Mouse (Mus musculus) stomach, embryonic 14.5 days (tissue): Measurements from ENCODE around the gene Olfr507. TPM values are rescaled to one million over a fixed set of nuclear protein-coding genes. Genes with fewer than 3 reads are reported as not detected.
"Not testable (repeated sequence)": the region's sequence is repeated elsewhere in the genome, so short reads cannot be mapped to it uniquely, and the experiment has no call there.

Source experiments
- ATAC-seq: fragments of 200-750 bp; cut with Nextera tagmentation; 2 replicates; pipeline ENCODE4 v1.8.0; 2017; ENCODE audit warnings: low read depth, moderate TSS enrichment; ENCODE audit not compliant: insufficient number of reproducible peaks, insufficient read depth, low FRiP score
- H3K27ac ChIP-seq: fragments of 300-500 bp; sonication (generic); 2 replicates; pipeline ENCODE4 v1.5.1; 2014; ENCODE audit warnings: mild to moderate bottlenecking, low read length, moderate library complexity, mixed read lengths
- H3K27me3 ChIP-seq: fragments of 300-500 bp; sonication (generic); 2 replicates; pipeline ENCODE4 v1.6.1; 2014; ENCODE audit warnings: low read length, control low read depth, mixed read lengths; ENCODE audit not compliant: control insufficient read depth, insufficient read depth
- H3K36me3 ChIP-seq: fragments of 300-500 bp; sonication (generic); 2 replicates; pipeline ENCODE4 v1.6.1; 2014; ENCODE audit warnings: mild to moderate bottlenecking, control low read depth, low read length, moderate library complexity, mixed read lengths; ENCODE audit not compliant: control insufficient read depth, insufficient read depth
- H3K4me1 ChIP-seq: fragments of 300-500 bp; sonication (generic); 2 replicates; pipeline ENCODE4 v1.6.1; 2014; ENCODE audit warnings: low read length, control low read depth, mixed read lengths; ENCODE audit not compliant: control insufficient read depth, insufficient read depth
- H3K4me2 ChIP-seq: fragments of 300-500 bp; sonication (generic); replicated peaks from 2 replicates; pipeline ENCODE4 v1.6.1; 2014; ENCODE audit warnings: low read depth, low read length, control low read depth
- H3K4me3 ChIP-seq: fragments of 300-500 bp; sonication (generic); 2 replicates; pipeline ENCODE4 v1.5.1; 2014; ENCODE audit warnings: low read depth, low read length, control low read depth
- H3K9ac ChIP-seq: fragments of 300-500 bp; sonication (generic); replicated peaks from 2 replicates; pipeline ENCODE4 v1.6.1; 2014; ENCODE audit warnings: low read depth, mild to moderate bottlenecking, control low read depth, low read length, moderate library complexity, mixed read lengths
- H3K9me3 ChIP-seq: fragments of 300-500 bp; sonication (generic); 2 replicates; pipeline ENCODE4 v1.6.1; 2016; ENCODE audit warnings: low read depth, low read length, control low read depth; ENCODE audit not compliant: control insufficient read depth
- WGBS: fragments of 180-500 bp; shearing (Covaris S2); extraction: QIAGEN DNeasy Blood & Tissue Kit; methylation state at CpG from one replicate; pipeline ENCODE4 v1.1.7; 2014; 5-methylcytosine and 5-hydroxymethylcytosine counted together
- polyA plus RNA-seq: library from polyadenylated mRNA; unstranded; fragments of >200 nt; fragmentation: Nextera tagmentation; extraction: Ambion mirVana; gene quantifications from 2 replicates; pipeline ENCODE4 v1.2.1, GENCODE M21; 2014

The Olfr507 gene
- polyA plus RNA-seq: not detected in 2 replicates

DNA sequence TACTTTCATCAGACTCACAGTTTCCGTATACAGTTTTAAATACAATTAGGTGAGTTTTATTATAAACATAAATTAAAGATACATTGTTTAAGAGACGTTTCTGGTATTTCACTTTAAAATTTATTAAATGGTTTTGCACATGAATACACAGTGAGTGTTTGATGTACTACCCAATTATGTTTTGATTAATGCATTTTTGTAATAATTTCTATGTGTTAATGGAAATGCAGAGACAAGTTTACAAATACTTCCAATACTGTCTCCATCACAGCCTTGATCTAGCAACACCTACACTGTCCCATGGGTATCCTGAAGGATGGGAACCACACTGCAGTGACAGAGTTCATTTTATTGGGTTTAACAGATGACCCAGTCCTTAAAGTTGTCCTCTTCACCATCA is at the start of gene Olfr507:
Gene Olfr507, plus strand, starts transcription at position 301 of the 400 bp plus-strand sequence.
- Histone ChIP-seq H3K9ac (no peak within 1 kb of the TSS), H3K4me1 (no peaks in the 10 kb centered on the region), H3K27ac (no peak within 1 kb of the TSS), H3K36me3 (no peaks in the 10 kb centered on the region), H3K4me3 (no peak within 1 kb of the TSS), H3K9me3 (no peaks in the 10 kb centered on the region), H3K27me3 (no peaks in the 10 kb centered on the region), H3K4me2 (no peak within 1 kb of the TSS)
- 72% methylated on average over 2 of the region's 2 CpGs for WGBS
- no peak for ATAC-seq

DNA sequence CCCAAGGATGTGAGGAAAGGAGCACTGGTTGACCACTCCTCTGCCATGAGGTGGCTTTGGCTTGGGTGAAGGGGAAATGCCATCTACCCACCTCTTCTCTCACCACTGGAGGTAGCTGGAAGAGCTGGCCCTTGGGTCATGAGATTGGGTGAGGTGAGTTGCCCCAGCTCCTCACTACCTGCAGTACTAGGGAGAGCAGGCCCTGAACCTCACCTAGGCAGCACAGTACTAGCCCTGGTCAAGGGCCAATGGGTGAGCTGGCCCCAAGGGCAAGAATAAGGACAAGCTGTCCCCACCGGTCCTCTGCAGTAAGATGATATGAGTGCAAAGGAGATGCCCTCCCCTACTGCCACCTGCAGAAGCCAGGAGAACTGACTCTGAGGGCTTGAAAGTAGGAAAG is 31.8 kb upstream of the Olfr507 start:
- Histone ChIP-seq H3K4me3 (no peak overlapping the region), H3K9me3 (no peaks in the 10 kb centered on the region), H3K27ac (no peak overlapping the region), H3K36me3 (no peaks in the 10 kb centered on the region), H3K4me1 (no peaks in the 10 kb centered on the region), H3K9ac (no peak overlapping the region), H3K27me3 (no peaks in the 10 kb centered on the region), H3K4me2 (no peak overlapping the region)
- 94% methylated on average over 1 of the region's 1 CpGs for WGBS
- peak; percentile 56; the same call in 1 of the 2 replicates for ATAC-seq

DNA sequence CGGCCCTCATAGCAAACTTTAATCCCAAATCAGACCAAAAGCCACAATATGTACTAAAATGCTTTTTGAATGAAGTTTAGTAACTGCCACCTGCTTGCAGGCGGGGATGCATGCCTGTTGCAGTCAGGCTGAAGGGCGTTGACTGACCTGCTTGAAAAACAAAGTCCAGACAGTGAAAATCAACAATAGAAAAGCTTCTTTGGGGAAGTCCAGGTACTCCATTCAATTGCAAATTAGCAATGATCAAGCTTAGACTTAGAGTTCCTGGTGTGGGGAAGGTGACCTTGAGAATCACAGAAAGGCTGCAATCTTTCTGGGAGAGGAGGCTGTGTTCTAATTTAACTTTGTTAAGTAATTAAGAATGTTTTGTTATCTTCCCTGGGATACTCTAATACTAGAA is 19.7 kb upstream of the Olfr507 start:
- H3K4me2 ChIP-seq, H3K27ac ChIP-seq, H3K4me3 ChIP-seq, H3K36me3 ChIP-seq, H3K9me3 ChIP-seq, H3K9ac ChIP-seq, H3K4me1 ChIP-seq, H3K27me3 ChIP-seq, ATAC-seq: not testable (repeated sequence)
- WGBS: 79% methylated on average over 3 of the region's 3 CpGs

- H3K9me3 ChIP-seq: no peaks in the 10 kb centered on the region
- H3K4me1 ChIP-seq: no peaks in the 10 kb centered on the region
- ATAC-seq: no peak
- H3K27me3 ChIP-seq: no peaks in the 10 kb centered on the region
- no peak within 1 kb of the TSS for H3K27ac ChIP-seq
- no peak within 1 kb of the TSS for H3K4me3 ChIP-seq
- H3K4me2 ChIP-seq: no peak within 1 kb of the TSS
- no peak within 1 kb of the TSS for H3K9ac ChIP-seq
- H3K36me3 ChIP-seq: no peaks in the 10 kb centered on the region
Measured at GRCm38 (mm10) chr7:108610487-108610886, 11.1 kb upstream of the Olfr507 start, which contains the start of gene Olfr506. Gene Olfr506, plus strand, starts transcription at chr7:108610787.

GRCm38 (mm10) chr7:108614110-108614509 is 7.5 kb upstream of the Olfr507 start:
- no peaks in the 10 kb centered on the region for H3K36me3 ChIP-seq
- no peak overlapping the region for H3K4me3 ChIP-seq
- H3K4me1 ChIP-seq: no peaks in the 10 kb centered on the region
- WGBS: 87% methylated on average over 2 of the region's 2 CpGs
- H3K9ac ChIP-seq: no peak overlapping the region
- H3K27ac ChIP-seq: no peak overlapping the region
- H3K4me2 ChIP-seq: no peak overlapping the region
- no peaks in the 10 kb centered on the region for H3K27me3 ChIP-seq
- no peak for ATAC-seq
- no peaks in the 10 kb centered on the region for H3K9me3 ChIP-seq

DNA sequence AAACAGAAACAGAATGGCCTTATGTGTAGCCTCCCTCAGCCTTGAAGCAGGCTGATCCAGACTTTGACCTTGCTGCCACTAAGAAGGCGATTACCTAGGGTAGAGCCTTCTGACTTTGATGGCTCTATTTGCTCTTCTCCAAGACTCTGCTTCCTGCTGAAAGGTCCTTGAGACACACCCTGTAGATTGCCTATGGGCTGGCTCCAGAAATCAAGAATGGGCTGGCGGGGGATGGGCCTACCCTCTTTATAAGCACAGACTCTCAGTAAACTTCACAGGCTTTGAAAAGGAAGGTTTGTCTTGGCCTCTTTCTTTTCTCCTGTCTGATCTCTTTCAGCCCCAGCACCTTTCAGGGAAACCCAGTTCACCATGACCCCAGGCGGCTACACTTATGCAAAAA is 4.8 kb upstream of the Olfr507 start:
- not testable (repeated sequence) for H3K27me3 ChIP-seq, H3K4me2 ChIP-seq, H3K36me3 ChIP-seq, H3K4me1 ChIP-seq, H3K9ac ChIP-seq, H3K9me3 ChIP-seq, H3K4me3 ChIP-seq, H3K27ac ChIP-seq
- 57% methylated on average over 3 of the region's 3 CpGs for WGBS
- 0 out of 2 replicates have a peak, but pooled peaks have one; percentile 49 for ATAC-seq

DNA sequence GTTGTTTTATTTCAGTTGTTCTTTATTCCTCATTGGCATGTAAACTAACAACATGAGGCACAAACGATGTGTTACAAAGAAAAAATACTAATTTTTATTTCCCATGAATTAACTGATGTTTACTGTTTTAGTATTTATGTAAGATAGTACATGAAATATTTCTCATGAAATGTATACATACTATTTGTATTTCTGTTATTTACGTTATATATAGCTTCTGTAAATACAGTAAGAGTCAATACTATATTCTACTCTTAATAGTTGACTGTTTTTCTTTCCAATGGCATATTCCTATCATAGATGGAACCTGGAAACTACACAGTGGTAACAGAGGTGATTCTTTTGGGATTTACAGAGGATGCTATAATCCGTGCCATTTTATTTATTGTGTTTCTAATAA is 8.1 kb downstream of the Olfr507 start, which contains the start of gene Olfr508:
Gene Olfr508, plus strand, starts transcription at position 301 of the 400 bp plus-strand sequence.
- Histone ChIP-seq H3K4me3 (no peak within 1 kb of the TSS), H3K27me3 (no peaks in the 10 kb centered on the region), H3K4me1 (no peaks in the 10 kb centered on the region), H3K27ac (no peak within 1 kb of the TSS), H3K9ac (no peak within 1 kb of the TSS), H3K36me3 (no peaks in the 10 kb centered on the region), H3K4me2 (no peak within 1 kb of the TSS), H3K9me3 (no peaks in the 10 kb centered on the region)
- ATAC-seq: no peak
- WGBS: 81% methylated on average over 3 of the region's 3 CpGs

DNA sequence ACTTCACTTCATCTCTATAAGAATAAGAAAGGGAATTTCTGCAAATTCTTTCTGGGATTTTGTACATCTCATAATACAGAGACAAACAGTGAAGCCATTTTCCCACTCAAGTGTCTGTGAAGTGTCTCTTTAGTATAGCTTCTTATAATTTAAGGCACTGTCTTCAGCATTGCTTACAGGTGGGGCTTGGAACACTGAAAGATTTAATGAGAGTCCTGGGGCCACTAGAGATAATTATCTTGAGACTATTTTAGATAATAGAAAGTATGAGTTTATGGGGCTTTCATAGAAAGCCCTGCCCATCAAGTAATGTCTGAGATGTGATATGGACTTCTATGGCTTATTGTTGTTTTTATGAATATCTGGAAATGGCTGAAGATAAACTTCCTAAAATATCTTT is 30.2 kb downstream of the Olfr507 start, which contains the start of gene Olfr509:
Gene Olfr509, minus strand, starts transcription at position 101 of the 400 bp plus-strand sequence.
- Histone ChIP-seq H3K4me3 (no peak within 1 kb of the TSS), H3K27me3 (no peaks in the 10 kb centered on the region), H3K9ac (no peak within 1 kb of the TSS), H3K27ac (no peak within 1 kb of the TSS), H3K36me3 (no peaks in the 10 kb centered on the region), H3K4me2 (no peak within 1 kb of the TSS), H3K9me3 (no peaks in the 10 kb centered on the region), H3K4me1 (no peaks in the 10 kb centered on the region)
- ATAC-seq: no peak

DNA sequence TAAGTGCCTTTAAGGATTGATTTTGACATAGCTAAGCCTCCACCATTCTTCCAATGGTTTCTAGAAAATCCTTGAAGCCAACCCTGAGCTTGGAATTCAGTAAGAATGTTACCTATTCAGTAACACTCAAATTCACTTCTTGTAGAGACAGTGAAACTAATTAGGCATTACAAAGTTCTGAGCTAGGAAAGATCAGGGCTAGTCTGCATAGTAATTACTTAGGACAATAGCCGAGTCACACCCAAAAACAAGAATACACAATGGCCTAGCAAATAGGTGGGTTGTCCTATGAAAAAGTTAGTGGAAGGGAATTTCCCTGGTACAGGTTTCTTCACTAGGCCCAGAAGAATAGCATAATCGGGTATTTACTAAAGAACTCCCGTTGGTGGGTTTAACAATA is 40.8 kb downstream of the Olfr507 start:
- Histone ChIP-seq H3K4me2 (no peak overlapping the region), H3K36me3 (no peaks in the 10 kb centered on the region), H3K27me3 (no peaks in the 10 kb centered on the region), H3K9ac (no peak overlapping the region), H3K4me3 (no peak overlapping the region), H3K4me1 (no peaks in the 10 kb centered on the region), H3K9me3 (no peaks in the 10 kb centered on the region), H3K27ac (no peak overlapping the region)
- no peak for ATAC-seq
- WGBS: 83% methylated on average over 3 of the region's 3 CpGs
